Comparison of ENCODE assay signal across 8 mouse cellular contexts in genomic region chr17:15830766-15831644, GRCm38 (mm10). TPM values are rescaled to one million over a fixed set of nuclear protein-coding genes. Genes with fewer than 3 reads are reported as not detected.
DNase-seq lines count a peak whose midpoint lies in the region; ATAC-seq lines count a peak whose summit lies in the region.

Gene Rgmb (minus strand): TSS chr17:15831039.

- H3K9ac ChIP-seq in lung, embryonic 16.5 days (ENCODE audit: low read length): peak within 1 kb of the TSS; percentile 74
- H3K9ac ChIP-seq in forebrain, embryonic 16.5 days (replicated peaks; ENCODE audit: low read depth, low read length): peak within 1 kb of the TSS; percentile 79
- peak within 1 kb of the TSS; percentile 91 for H3K9ac ChIP-seq in hindbrain, embryonic 11.5 days (ENCODE audit: low read depth, low read length)
- H3K9ac ChIP-seq in midbrain, embryonic 14.5 days (replicated peaks; ENCODE audit: low read length): peak within 1 kb of the TSS; percentile 72

- H3K4me1 ChIP-seq in lung, embryonic 16.5 days (replicated peaks; ENCODE audit: control insufficient read depth, insufficient read depth, low read length): peaks cover 11% of the 10 kb centered on the region
- H3K4me1 ChIP-seq in forebrain, embryonic 16.5 days (replicated peaks; ENCODE audit: control insufficient read depth, insufficient read depth, low read length): peaks cover 21% of the 10 kb centered on the region
- H3K4me1 ChIP-seq in hindbrain, embryonic 11.5 days (replicated peaks; ENCODE audit: control insufficient read depth, insufficient read depth, low read length): 0 out of 2 replicates have a peak, but pooled peaks cover 3% of the 10 kb centered on the region
- peaks cover 12% of the 10 kb centered on the region; the same call in 1 of the 2 replicates for H3K4me1 ChIP-seq in midbrain, embryonic 14.5 days (ENCODE audit: control insufficient read depth, insufficient read depth, low read length)

- intact Hi-C loops in left cerebral cortex, postnatal 10 days (cut with DNase I): no loop called here

- H3K27me3 ChIP-seq in lung, embryonic 16.5 days (ENCODE audit: control insufficient read depth, insufficient read depth, low read depth, low read length): peaks cover 2% of the 10 kb centered on the region; the same call in 1 of the 2 replicates
- H3K27me3 ChIP-seq in forebrain, embryonic 16.5 days (replicated peaks; ENCODE audit: control insufficient read depth, insufficient read depth, low read length): no peaks in the 10 kb centered on the region
- no peaks in the 10 kb centered on the region for H3K27me3 ChIP-seq in hindbrain, embryonic 11.5 days (ENCODE audit: control insufficient read depth, insufficient read depth, low read length)
- H3K27me3 ChIP-seq in midbrain, embryonic 14.5 days (ENCODE audit: control insufficient read depth, insufficient read depth, low read length): no peaks in the 10 kb centered on the region

- ATAC-seq in lung, embryonic 16.5 days (ENCODE audit: low read depth): peak; percentile 17
- peak; percentile 27 for ATAC-seq in forebrain, embryonic 16.5 days
- peak; percentile 55 for ATAC-seq in hindbrain, embryonic 11.5 days (ENCODE audit: low FRiP score)
- ATAC-seq in midbrain, embryonic 14.5 days (ENCODE audit: low FRiP score, low TSS enrichment): peak; percentile 34

- WGBS in lung, embryonic 16.5 days: under 1% methylated on average over 48 of the region's 55 CpGs
- WGBS in forebrain, embryonic 16.5 days: under 1% methylated on average over 52 of the region's 55 CpGs
- WGBS in hindbrain, embryonic 11.5 days: 2% methylated on average over 45 of the region's 55 CpGs
- WGBS in midbrain, embryonic 14.5 days: under 1% methylated on average over 54 of the region's 55 CpGs

- peak within 1 kb of the TSS; percentile 62 for H3K27ac ChIP-seq in lung, embryonic 16.5 days (ENCODE audit: low read length)
- peak within 1 kb of the TSS; percentile 86 for H3K27ac ChIP-seq in forebrain, embryonic 16.5 days (ENCODE audit: low read length)
- peak within 1 kb of the TSS; percentile 96 for H3K27ac ChIP-seq in hindbrain, embryonic 11.5 days (ENCODE audit: low read depth, low read length)
- H3K27ac ChIP-seq in midbrain, embryonic 14.5 days (replicated peaks; ENCODE audit: low read depth, low read length): peak within 1 kb of the TSS; percentile 95

- no peaks in the 10 kb centered on the region for H3K9me3 ChIP-seq in lung, embryonic 16.5 days (ENCODE audit: control insufficient read depth, low read length)
- H3K9me3 ChIP-seq in forebrain, embryonic 16.5 days (ENCODE audit: control insufficient read depth, low read length): no peaks in the 10 kb centered on the region
- H3K9me3 ChIP-seq in hindbrain, embryonic 11.5 days (ENCODE audit: control insufficient read depth, low read length): no peaks in the 10 kb centered on the region
- H3K9me3 ChIP-seq in midbrain, embryonic 14.5 days (ENCODE audit: control insufficient read depth, low read length): no peaks in the 10 kb centered on the region

- H3K4me2 ChIP-seq in lung, embryonic 16.5 days (ENCODE audit: low read depth, low read length): peak within 1 kb of the TSS; percentile 86
- peak within 1 kb of the TSS; percentile 92 for H3K4me2 ChIP-seq in forebrain, embryonic 16.5 days (ENCODE audit: low read length)
- peak within 1 kb of the TSS; percentile 74 for H3K4me2 ChIP-seq in hindbrain, embryonic 11.5 days (replicated peaks; ENCODE audit: low read depth, low read length)
- H3K4me2 ChIP-seq in midbrain, embryonic 14.5 days (ENCODE audit: low read length): peak within 1 kb of the TSS; percentile 76

- DNase-seq in lung, postnatal 14 days: no peak
- DNase-seq in adrenal gland, postnatal 4 days (ENCODE audit: low spot score in 2 of 2): no peak
- DNase-seq in hindbrain, embryonic 11.5 days (ENCODE audit: low spot score): peak; percentile 75
- peak in 1 of 2 experiments; percentile 46 for DNase-seq in left cerebral cortex, postnatal 10 days (ENCODE audit: extremely low spot score in 1 of 2, low spot score in 2 of 2)
- DNase-seq in midbrain, embryonic 14.5 days: peak; percentile 79
- DNase-seq in spleen, postnatal 10 days (ENCODE audit: low spot score in 2 of 2): no peak

- H3K4me3 ChIP-seq in lung, embryonic 16.5 days (ENCODE audit: low read length): peak within 1 kb of the TSS; percentile 60
- H3K4me3 ChIP-seq in forebrain, embryonic 16.5 days (replicated peaks; ENCODE audit: low read length): peak within 1 kb of the TSS; percentile 74
- peak within 1 kb of the TSS; percentile 64 for H3K4me3 ChIP-seq in hindbrain, embryonic 11.5 days (ENCODE audit: low read depth, low read length)
- peak within 1 kb of the TSS; percentile 63 for H3K4me3 ChIP-seq in midbrain, embryonic 14.5 days (replicated peaks; ENCODE audit: low read depth, low read length)

- H3K36me3 ChIP-seq in lung, embryonic 16.5 days (ENCODE audit: control insufficient read depth, insufficient read depth, low read length): no peaks in the 10 kb centered on the region
- H3K36me3 ChIP-seq in forebrain, embryonic 16.5 days (ENCODE audit: control insufficient read depth, insufficient read depth): no peaks in the 10 kb centered on the region
- H3K36me3 ChIP-seq in hindbrain, embryonic 11.5 days (ENCODE audit: control insufficient read depth, insufficient read depth, low read length): no peaks in the 10 kb centered on the region
- H3K36me3 ChIP-seq in midbrain, embryonic 14.5 days (ENCODE audit: control insufficient read depth, insufficient read depth, low read length): no peaks in the 10 kb centered on the region

RNA-seq across cellular contexts. Expression of gene Rgmb, which starts in this region (rescaled TPM):
- polyA plus RNA-seq in lung, embryonic 16.5 days (2015; fragmentation: Nextera tagmentation; extraction: Ambion mirVana): 10.5 and 12.4 TPM in 2 replicates
- total RNA-seq in adrenal gland, postnatal 4 days (2021): 10 to 100 TPM; 20.5 to 25.1 TPM
- polyA plus RNA-seq in forebrain, embryonic 16.5 days (2015; fragmentation: Nextera tagmentation; extraction: Ambion mirVana): 43.0 and 48.7 TPM in 2 replicates
- 102 and 107 TPM in 2 replicates for polyA plus RNA-seq in hindbrain, embryonic 11.5 days (2014; fragmentation: Nextera tagmentation; extraction: Ambion mirVana)
- 10 to 100 TPM; 68.6 to 77.6 TPM for total RNA-seq in left cerebral cortex, postnatal 10 days (2021)
- polyA plus RNA-seq in midbrain, embryonic 14.5 days (2014; fragmentation: Nextera tagmentation; extraction: Ambion mirVana): 76.4 and 107 TPM in 2 replicates

Comparison
In these comparisons a context has a peak if more than half of its experiments do, and no peak if none do; other contexts are left out.
1. DNase-seq: peak in hindbrain, embryonic 11.5 days (single experiment) and midbrain, embryonic 14.5 days (single experiment); none in lung, postnatal 14 days (single experiment), adrenal gland, postnatal 4 days (0 of 2) and spleen, postnatal 10 days (0 of 2).
2. Peak in every context shown above with its lines, with median percentiles within 50 percentile points of each other: ATAC-seq, H3K27ac ChIP-seq, H3K4me2 ChIP-seq, H3K4me3 ChIP-seq and H3K9ac ChIP-seq.